Mouse (Mus musculus): Measurements from ENCODE around the gene Pkmyt1. TPM values are rescaled to one million over a fixed set of nuclear protein-coding genes. Genes with fewer than 3 reads are reported as not detected.

The Pkmyt1 gene
- 1 to 10 TPM; 4.7 to 5.6 TPM for total RNA-seq (2021)
- long read RNA-seq, experiment 1, transcript Pkmyt1-201 (8 exons, 2,040 nt) = major isoform, 11 of 18 reads
- long read RNA-seq, experiment 1, partial matches to known transcripts = 0 of 18 reads
- long read RNA-seq, experiment 1, other reads (novel, unspliced or antisense) = 6 of 18 reads
- long read RNA-seq, experiment 2, transcript Pkmyt1-201 (8 exons, 2,040 nt) = major isoform, 7 of 11 reads
- long read RNA-seq, experiment 2, partial matches to known transcripts = 1 of 11 reads
- long read RNA-seq, experiment 2, other reads (novel, unspliced or antisense) = 3 of 11 reads

DNA sequence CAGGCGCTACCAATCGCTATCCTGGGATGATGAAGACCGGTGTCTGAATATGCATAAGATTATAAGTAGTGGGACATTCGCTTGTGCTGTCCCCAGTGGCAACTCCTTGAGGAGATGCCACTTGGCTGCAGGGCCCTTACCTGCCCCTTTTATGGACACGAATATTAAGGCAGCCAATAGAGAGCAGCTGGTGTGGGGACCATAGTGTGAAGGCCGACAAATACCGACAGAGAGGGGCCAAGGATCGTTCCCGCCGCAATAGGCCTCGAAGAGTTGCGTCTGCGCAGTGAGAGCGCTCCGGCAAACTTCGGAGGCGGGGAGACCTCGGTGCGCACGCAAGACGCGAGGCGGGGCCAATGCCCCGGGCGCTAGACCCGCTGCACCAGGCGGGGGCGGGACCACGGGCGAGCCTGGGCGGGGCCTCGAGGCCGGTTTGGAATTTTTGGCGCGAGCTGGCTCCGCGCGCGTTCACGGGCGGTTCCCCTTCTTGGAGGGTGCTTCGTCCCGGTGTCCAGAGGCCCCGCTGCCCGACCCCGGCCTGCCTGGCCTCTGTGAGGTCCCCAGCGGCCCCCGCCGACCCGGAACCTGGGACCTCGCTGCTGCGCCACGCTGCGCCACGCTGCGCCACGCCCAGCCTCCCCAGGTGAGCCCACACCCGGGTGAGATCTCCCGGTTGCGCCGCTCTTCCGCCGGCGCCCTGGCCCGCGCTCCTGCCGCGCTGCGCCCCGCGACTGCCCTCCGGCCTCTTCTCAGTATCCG is at the start of gene Pkmyt1:
TSS of gene Pkmyt1 (plus strand) at position 338 of the 759 bp plus-strand sequence.
- DNase-seq = peak; percentile 97

- DNase-seq = peak; percentile 70
Measured at GRCm38 (mm10) chr17:23676473-23677031, 49.6 kb upstream of the Pkmyt1 start.

DNA sequence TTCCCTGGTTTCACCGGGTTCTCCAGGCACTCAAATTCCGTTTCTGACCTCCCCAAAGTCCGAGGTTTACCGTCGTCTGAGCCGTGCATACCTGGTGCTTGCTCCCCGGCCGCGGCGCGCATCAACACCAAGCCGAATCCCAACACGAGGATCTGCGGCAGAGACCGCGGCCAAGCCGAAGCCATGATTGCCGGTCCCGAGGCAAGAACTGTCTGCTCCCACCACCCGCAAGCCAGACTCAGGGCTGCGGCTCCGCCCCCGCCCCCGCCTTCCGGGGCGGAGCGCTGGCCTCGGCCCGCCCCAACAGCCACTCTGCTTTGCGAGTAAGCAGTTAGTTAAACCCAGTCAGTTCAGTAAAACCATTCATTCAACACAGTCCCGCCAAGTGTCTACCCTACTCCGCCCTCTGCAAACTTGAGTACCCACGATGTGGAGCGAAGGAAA is 48.9 kb upstream of the Pkmyt1 start, which contains the start of gene Tnfrsf12a:
TSS of gene Tnfrsf12a (minus strand) at position 233 of the 444 bp plus-strand sequence.
- peak; percentile 81 for DNase-seq

DNA sequence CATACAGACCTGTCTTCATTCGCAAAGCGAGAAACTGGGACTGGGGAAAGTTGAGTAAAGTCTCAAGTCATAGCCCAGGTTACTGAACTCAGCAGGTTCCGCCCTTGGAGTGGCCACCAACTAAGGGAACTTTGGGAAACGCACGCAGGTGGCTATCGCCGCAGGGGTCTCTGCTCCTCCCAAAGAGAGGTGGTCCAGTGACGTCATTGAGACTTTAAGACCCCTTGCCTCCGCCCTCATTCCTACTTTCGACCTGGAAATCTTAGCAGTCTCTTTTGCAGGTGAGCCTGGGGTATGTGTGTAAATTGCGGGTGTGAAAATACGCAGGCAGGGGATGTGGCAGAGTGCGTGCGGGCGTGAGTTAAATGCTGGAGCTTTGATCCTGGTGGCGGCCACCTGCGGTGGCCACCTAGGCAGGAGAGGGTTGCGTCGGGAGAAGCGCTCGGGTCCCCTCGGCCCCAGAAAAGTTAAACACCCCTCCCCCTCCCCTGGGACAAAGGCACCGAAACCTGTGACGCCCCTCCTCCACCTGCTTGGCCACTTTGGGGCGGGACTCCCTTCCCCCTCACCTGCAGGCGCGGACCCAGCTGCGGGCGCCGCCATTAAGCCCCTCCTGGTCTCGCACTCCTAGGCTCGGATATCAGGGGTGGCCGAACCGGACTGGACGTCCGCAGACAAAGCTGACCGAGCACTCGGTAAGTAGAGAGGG is 46.9 kb upstream of the Pkmyt1 start, which contains the start of gene Cldn6:
TSS of gene Cldn6 (plus strand) at position 123 of the 709 bp plus-strand sequence.
- no peak for DNase-seq

- no peak for DNase-seq
Measured at GRCm38 (mm10) chr17:23680336-23680735, 45.8 kb upstream of the Pkmyt1 start.

- DNase-seq = no peak
Measured at GRCm38 (mm10) chr17:23681086-23681485, 45.0 kb upstream of the Pkmyt1 start.

DNA sequence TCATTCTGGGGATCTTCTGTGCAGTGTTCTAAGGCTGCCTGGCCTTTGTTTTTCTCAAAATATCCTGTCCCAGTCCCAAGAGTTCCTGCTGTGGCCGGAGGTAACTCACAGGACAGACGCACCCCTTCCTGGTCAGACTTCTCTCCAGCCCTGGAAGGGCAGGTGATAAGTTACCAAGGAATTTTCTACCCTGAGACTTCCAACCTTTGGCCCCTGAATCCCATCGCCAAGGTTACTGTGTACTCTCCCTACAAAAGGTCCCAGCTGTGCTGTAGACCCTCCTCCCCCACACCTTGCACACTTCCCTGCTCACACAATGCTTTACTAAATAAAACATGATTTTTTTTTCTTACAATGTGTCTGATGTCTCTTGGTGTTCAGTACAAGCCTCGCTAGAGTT is 44.0 kb upstream of the Pkmyt1 start:
- no peak for DNase-seq

GRCm38 (mm10) chr17:23682530-23682929 is 43.6 kb upstream of the Pkmyt1 start:
- DNase-seq = no peak

DNA sequence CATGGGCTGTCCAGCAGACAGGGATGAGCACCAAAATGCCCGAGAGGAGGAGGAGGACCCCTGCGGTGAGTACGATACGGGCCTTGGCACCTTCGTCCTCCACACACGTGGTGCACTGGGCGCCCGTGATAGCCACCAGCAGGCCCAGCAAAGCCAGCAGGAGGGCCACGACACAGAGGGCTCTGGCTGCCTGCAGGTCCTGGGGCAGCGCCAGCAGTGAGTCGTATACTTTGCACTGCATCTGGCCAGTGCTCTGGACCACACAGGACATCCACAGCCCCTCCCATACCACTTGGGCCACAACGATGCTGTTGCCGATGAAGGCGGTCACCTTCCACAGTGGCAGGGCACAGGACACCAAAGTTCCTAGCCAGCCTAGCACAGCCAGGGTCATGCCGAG is 42.9 kb upstream of the Pkmyt1 start:
- DNase-seq = no peak

DNA sequence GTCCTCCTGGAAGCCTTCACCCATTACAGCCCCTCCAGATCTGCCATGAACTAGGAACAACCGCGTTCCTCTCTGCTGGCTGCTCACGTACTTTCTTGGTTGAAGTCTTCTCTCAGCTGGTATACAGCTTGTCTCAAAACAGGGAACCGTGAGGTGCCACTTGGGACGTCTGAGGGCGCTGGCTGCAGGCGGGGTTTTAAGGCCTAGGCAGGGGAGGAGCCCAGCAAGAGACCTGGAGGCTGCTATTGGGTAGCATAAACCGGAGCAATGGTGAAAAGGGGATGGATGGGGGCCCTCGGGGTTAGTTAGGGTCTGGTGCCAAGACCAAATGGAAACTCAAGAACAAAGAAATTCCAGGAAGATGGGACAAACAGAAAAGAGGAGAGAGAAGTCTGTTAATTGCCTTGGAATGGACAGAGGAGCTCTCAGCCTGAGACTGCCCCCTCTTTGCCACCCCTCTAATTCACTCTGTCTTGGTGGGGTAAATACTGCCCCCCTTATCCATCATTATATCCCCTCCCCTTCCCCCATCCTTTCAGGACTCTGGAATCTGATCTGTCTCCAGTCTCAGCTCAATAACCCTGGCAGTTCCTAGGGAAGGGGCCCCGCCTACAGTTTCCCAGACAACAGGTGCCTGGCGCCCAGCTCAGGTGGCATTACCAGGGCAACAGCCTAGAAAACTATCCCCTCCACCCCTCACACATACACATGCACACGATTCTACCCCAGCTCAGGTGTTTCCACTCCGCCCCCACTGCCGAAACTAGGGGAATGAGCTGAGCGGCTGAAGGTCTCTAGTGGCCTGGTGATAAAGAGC is 42.1 kb upstream of the Pkmyt1 start, which contains the start of gene Cldn9:
TSS of gene Cldn9 (minus strand) at position 171 of the 817 bp plus-strand sequence.
- DNase-seq = no peak

- no peak for DNase-seq
Measured at GRCm38 (mm10) chr17:23694491-23694890, 31.6 kb upstream of the Pkmyt1 start.

DNA sequence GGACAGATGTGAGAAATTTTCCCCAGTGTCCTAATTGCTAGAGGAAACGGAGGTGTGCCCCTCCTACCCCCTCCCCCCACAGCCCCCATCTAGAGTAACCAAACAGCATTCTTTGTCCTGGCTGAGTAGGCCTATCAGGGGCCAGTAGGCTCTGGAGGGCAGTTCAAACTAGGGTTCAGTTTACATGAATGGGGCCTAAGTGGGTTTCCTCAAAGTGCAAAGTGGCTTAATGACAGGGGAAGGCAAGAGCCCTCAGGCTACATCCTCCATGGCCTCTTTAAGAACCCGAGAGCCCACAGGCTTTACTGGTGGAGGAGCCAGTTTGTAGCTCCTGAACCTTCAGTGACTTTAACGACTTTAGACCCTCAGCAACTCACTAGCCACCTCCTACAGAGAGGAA is 30.3 kb upstream of the Pkmyt1 start:
- DNase-seq = no peak

DNA sequence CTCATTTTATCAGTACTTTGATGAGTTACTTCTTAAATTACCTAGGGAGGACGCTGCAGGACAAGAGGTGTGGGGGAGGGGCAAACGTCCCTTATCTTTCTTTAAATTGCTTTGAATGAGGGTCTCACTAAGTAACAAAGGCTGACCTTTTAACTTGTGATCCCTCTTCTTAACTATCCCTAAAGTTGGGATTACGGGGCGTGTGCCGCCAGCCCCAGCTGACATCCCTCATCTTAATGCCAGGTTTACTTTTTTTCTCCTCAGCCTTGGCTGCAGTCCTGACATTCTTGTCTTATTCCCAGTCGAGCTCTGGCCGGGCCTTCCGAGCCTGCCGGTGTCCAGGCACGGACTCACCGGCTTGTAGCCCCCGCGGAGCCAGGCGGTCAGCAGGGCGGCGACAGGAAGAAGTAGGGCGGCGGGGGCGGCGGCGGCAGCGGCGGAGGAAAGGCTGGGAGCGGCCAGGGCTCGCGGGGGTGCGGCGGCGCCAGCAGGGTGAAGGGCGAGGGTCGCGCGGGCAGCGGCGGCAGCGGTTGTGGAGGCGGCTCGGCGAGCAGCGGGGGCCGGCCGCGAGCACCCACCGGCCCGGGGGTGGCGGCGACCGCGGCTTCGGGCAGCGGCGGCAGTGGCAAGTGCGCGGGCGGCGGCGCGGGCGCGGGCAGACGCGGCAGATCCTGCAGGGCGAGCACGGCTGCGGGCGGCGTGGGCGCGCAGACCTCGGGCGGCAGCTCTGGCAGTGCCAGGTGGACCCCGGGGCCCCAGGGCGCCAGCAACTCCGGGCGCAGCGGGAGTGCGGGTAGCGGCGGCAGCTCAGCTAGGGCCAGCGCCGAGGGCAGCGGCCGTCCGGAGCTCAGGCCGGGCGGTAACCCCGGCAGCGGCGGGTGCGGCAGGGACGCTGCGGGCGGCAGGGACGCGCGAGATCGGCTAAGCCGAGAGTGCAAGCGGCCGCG is 26.7 kb upstream of the Pkmyt1 start:
- DNase-seq = peak; percentile 59

GRCm38 (mm10) chr17:23700079-23700478 is 26.1 kb upstream of the Pkmyt1 start:
- DNase-seq = peak; percentile 85

- DNase-seq = no peak
Measured at GRCm38 (mm10) chr17:23703301-23703700, 22.8 kb upstream of the Pkmyt1 start.

GRCm38 (mm10) chr17:23704741-23705140 is 21.4 kb upstream of the Pkmyt1 start:
- no peak for DNase-seq

DNA sequence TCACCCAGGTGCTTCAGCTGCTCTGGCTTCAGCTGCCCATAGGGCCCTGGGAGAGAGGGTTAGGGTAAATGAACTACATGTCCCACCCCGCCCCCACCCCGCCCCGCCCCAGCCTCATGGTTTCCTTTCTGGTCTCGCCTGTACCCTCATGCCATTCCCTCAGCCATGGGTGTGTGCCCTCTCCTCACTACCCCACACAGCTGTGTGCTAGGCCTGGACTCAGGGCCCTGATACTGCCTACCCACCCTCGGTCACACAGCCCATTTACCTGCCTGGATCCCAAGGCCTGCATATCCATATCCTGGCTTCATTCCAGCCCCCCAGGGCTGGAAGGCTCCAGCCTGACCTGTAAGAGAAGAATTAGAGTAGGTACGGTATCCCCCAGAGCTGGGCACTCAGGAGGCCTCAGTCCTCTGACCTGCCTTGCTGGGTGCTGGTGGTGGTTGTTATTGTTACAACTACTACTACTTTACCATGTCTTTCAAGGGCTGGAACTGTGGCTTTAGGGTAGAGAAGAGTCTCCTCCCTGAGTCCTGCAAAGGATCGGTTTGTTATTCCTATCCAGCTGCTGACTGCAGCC is 20.5 kb upstream of the Pkmyt1 start:
- no peak for DNase-seq

DNA sequence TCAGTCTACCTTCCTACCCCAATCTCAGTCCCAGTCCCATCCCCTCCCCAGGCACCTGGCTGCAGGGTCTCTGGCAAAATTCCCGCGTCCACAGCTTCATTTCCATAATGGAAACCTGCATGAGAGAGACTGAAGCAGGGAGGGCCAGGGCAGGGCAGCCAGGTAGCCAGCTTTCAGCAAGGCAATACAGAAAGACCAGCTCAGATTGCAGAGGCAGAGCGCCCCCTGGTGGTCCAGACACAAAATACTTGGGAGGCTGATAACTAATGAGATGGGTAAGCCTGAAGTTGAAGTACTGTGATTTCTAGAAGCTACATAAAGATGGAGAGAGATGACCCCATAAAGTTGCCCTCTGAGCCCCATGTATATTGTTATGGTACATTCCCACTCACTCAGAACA is 19.9 kb upstream of the Pkmyt1 start:
- DNase-seq = peak; percentile 85

DNA sequence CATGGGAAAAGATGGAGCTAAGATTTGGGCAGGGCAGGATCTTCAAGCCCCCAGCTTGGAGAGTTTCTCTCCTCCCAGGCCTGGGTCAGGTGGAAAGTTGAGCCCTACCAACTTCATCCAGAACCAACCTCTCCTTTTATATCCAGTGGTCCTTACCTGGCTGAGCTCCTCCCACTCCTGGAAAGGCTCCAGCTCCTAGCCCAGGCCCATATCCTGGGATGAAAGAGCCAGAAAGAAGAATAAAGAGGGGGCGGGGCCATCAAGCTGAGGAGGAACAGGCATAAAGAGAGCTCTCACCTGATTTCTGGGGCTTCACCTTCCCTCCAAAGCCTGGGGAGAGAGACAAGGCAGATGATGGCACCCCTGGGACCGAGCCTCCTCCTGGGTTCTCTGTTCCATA is 9.1 kb upstream of the Pkmyt1 start:
- DNase-seq = no peak

DNA sequence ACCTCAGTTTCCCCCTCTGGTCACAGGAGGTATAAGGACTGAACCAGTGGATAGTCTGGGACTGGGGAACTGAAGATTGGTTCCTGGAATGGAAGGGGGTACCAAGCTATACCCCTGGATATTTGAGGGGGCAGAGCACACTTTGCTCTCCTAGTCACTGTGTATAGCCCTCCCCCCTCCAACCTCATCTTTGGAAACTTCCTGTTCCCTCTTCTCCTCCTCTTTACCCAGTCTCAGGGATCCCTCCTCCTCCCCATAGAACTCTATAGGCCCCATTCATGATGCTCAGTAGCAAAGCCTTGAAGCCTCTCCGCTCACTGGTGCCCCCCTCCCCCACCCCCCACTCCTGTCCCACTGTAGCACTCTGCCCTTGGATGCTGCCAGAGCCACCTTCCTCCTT is 6.7 kb upstream of the Pkmyt1 start:
- no peak for DNase-seq
